Mouse (Mus musculus) embryonic facial prominence, embryonic 12.5 days (tissue): ENCODE results near the gene Ccl4. TPM values are rescaled to one million over a fixed set of nuclear protein-coding genes. Genes with fewer than 3 reads are reported as not detected.

Experiments
- ATAC-seq: fragments of 200-750 bp; cut with Nextera tagmentation; 2 replicates; pipeline ENCODE4 v1.8.0; 2017; ENCODE audit not compliant: insufficient number of reproducible peaks, insufficient read depth, low FRiP score, low TSS enrichment
- H3K27ac ChIP-seq: fragments of 300-500 bp; sonication (generic); 2 replicates; pipeline ENCODE4 v1.5.1; 2016; ENCODE audit warnings: mild to moderate bottlenecking
- H3K27me3 ChIP-seq: fragments of 300-500 bp; sonication (generic); 2 replicates; pipeline ENCODE4 v1.6.1; 2016; ENCODE audit warnings: mild to moderate bottlenecking, moderate library complexity
- H3K36me3 ChIP-seq: fragments of 300-500 bp; sonication (generic); 2 replicates; pipeline ENCODE4 v1.6.1; 2016; ENCODE audit warnings: mild to moderate bottlenecking
- H3K4me1 ChIP-seq: fragments of 300-500 bp; sonication (generic); 2 replicates; pipeline ENCODE4 v1.6.1; 2016
- H3K4me2 ChIP-seq: fragments of 300-500 bp; sonication (generic); replicated peaks from 2 replicates; pipeline ENCODE4 v1.6.1; 2016; ENCODE audit warnings: mild to moderate bottlenecking, moderate library complexity
- H3K4me3 ChIP-seq: fragments of 300-500 bp; sonication (generic); 2 replicates; pipeline ENCODE4 v1.5.1; 2016; ENCODE audit warnings: mild to moderate bottlenecking
- H3K9ac ChIP-seq: fragments of 300-500 bp; sonication (generic); 2 replicates; pipeline ENCODE4 v1.6.1; 2016; ENCODE audit warnings: mild to moderate bottlenecking, moderate library complexity
- H3K9me3 ChIP-seq: fragments of 300-500 bp; sonication (generic); 2 replicates; pipeline ENCODE4 v1.6.1; 2016; ENCODE audit warnings: mild to moderate bottlenecking, moderate library complexity
- WGBS: fragments of 180-500 bp; shearing (Covaris S2); methylation state at CpG from one replicate; pipeline ENCODE4 v1.1.7; 2016; 5-methylcytosine and 5-hydroxymethylcytosine counted together
- polyA plus RNA-seq: library from polyadenylated mRNA; unstranded; fragments of >200 nt; fragmentation: Nextera tagmentation; extraction: Ambion mirVana; gene quantifications from 2 replicates; pipeline ENCODE4 v1.2.1, GENCODE M21; 2016

Gene Ccl4
- polyA plus RNA-seq, 1 experiment from 2014 or later: 0.26 TPM

GRCm38 (mm10) chr11:83689918-83690317 lies 27.5 kb downstream of the Ccl4 start:
- Histone ChIP-seq H3K9me3 (no peaks in the 10 kb centered on the region), H3K4me3 (no peak overlapping the region), H3K27me3 (no peaks in the 10 kb centered on the region), H3K36me3 (no peaks in the 10 kb centered on the region), H3K4me2 (no peak overlapping the region), H3K27ac (no peak overlapping the region), H3K9ac (no peak overlapping the region), H3K4me1 (no peaks in the 10 kb centered on the region)
- ATAC-seq: no peak
- 78% methylated on average over 1 of the region's 1 CpGs for WGBS

GRCm38 (mm10) chr11:83692008-83692407 lies 29.6 kb downstream of the Ccl4 start:
- 70% methylated on average over 1 of the region's 1 CpGs for WGBS
- no peak overlapping the region for H3K4me2 ChIP-seq
- H3K4me3 ChIP-seq: no peak overlapping the region
- H3K9ac ChIP-seq: no peak overlapping the region
- no peak for ATAC-seq
- H3K4me1 ChIP-seq: no peaks in the 10 kb centered on the region
- no peak overlapping the region for H3K27ac ChIP-seq
- H3K9me3 ChIP-seq: no peaks in the 10 kb centered on the region
- no peaks in the 10 kb centered on the region for H3K36me3 ChIP-seq
- no peaks in the 10 kb centered on the region for H3K27me3 ChIP-seq

GRCm38 (mm10) chr11:83703705-83704104 lies 41.3 kb downstream of the Ccl4 start, which contains the start of gene Wfdc17:
Gene Wfdc17 (plus strand): TSS chr11:83703991.
- no peak within 1 kb of the TSS for H3K4me3 ChIP-seq
- WGBS: 48% methylated on average over 1 of the region's 1 CpGs
- ATAC-seq: no peak
- no peaks in the 10 kb centered on the region for H3K4me1 ChIP-seq
- H3K9ac ChIP-seq: no peak within 1 kb of the TSS
- H3K9me3 ChIP-seq: no peaks in the 10 kb centered on the region
- H3K4me2 ChIP-seq: no peak within 1 kb of the TSS
- no peak within 1 kb of the TSS for H3K27ac ChIP-seq
- H3K27me3 ChIP-seq: no peaks in the 10 kb centered on the region
- H3K36me3 ChIP-seq: no peaks in the 10 kb centered on the region

- 68% methylated on average over 4 of the region's 4 CpGs for WGBS
- ATAC-seq: no peak
Observed at GRCm38 (mm10) chr11:83708715-83709114, 46.3 kb downstream of the Ccl4 start, which contains the start of gene Wfdc18. Gene Wfdc18 (plus strand): TSS chr11:83709015.

GRCm38 (mm10) chr11:83709683-83710082 lies 47.3 kb downstream of the Ccl4 start:
- 88% methylated on average over 5 of the region's 5 CpGs for WGBS
- Histone ChIP-seq H3K27ac (no peak overlapping the region), H3K4me1 (no peaks in the 10 kb centered on the region), H3K4me2 (no peak overlapping the region), H3K27me3 (no peaks in the 10 kb centered on the region), H3K36me3 (no peaks in the 10 kb centered on the region), H3K9me3 (no peaks in the 10 kb centered on the region), H3K9ac (no peak overlapping the region), H3K4me3 (no peak overlapping the region)
- no peak for ATAC-seq

More at GRCm38 (mm10) chr11:83708715-83709114, 46.3 kb downstream of the Ccl4 start, which contains the start of gene Wfdc18:
- Histone ChIP-seq H3K9me3 (no peaks in the 10 kb centered on the region), H3K27me3 (no peaks in the 10 kb centered on the region), H3K27ac (no peak within 1 kb of the TSS), H3K36me3 (no peaks in the 10 kb centered on the region), H3K4me3 (no peak within 1 kb of the TSS), H3K9ac (no peak within 1 kb of the TSS), H3K4me1 (no peaks in the 10 kb centered on the region), H3K4me2 (no peak within 1 kb of the TSS)

- Histone ChIP-seq H3K9me3 (no peaks in the 10 kb centered on the region), H3K4me2 (no peak overlapping the region), H3K4me3 (no peak overlapping the region), H3K27me3 (no peaks in the 10 kb centered on the region), H3K36me3 (no peaks in the 10 kb centered on the region), H3K9ac (no peak overlapping the region), H3K27ac (no peak overlapping the region), H3K4me1 (no peaks in the 10 kb centered on the region)
- no peak for ATAC-seq
- 76% methylated on average over 1 of the region's 1 CpGs for WGBS
Observed at GRCm38 (mm10) chr11:83712671-83713070, 50.3 kb downstream of the Ccl4 start.

GRCm38 (mm10) chr11:83713925-83714324 lies 51.5 kb downstream of the Ccl4 start:
- Histone ChIP-seq H3K4me2 (no peak overlapping the region), H3K4me1 (no peaks in the 10 kb centered on the region), H3K4me3 (no peak overlapping the region), H3K27ac (no peak overlapping the region), H3K36me3 (no peaks in the 10 kb centered on the region), H3K27me3 (no peaks in the 10 kb centered on the region), H3K9me3 (no peaks in the 10 kb centered on the region), H3K9ac (no peak overlapping the region)
- no peak for ATAC-seq
- WGBS: 84% methylated on average over 2 of the region's 2 CpGs

Other genes starting within 250 kb of the Ccl4 start
- gene Gas2l2, start 233.1 kb upstream of the Ccl4 start, polyA plus RNA-seq: 0.06 and 0.09 TPM in 2 replicates
- gene 1700020L24Rik, start 224.9 kb upstream of the Ccl4 start, polyA plus RNA-seq: 0.45 and 0.60 TPM in 2 replicates
- 2.9 and 3.2 TPM in 2 replicates for gene Mmp28, start 199.5 kb upstream of the Ccl4 start, polyA plus RNA-seq
- gene Taf15, start 189.5 kb upstream of the Ccl4 start, polyA plus RNA-seq: 14.5 and 15.5 TPM in 2 replicates
- gene Heatr9, start 140.4 kb upstream of the Ccl4 start, polyA plus RNA-seq: not detected in 2 replicates
- gene Ccl5, start 132.1 kb upstream of the Ccl4 start, polyA plus RNA-seq: 0.79 TPM in 1 of 2 replicates, not detected in the other
- 0.61 and 1.3 TPM in 2 replicates for gene Ccl9, start 83.9 kb upstream of the Ccl4 start, polyA plus RNA-seq
- 0.70 and 1.4 TPM in 2 replicates for gene Ccl6, start 69.5 kb upstream of the Ccl4 start, polyA plus RNA-seq
- not detected in 2 replicates for gene Rpl9-ps1, start 17.0 kb upstream of the Ccl4 start, polyA plus RNA-seq
- 0.51 and 0.93 TPM in 2 replicates for gene Ccl3, start 13.2 kb upstream of the Ccl4 start, polyA plus RNA-seq
- not detected in 2 replicates for gene Wfdc17, start 41.4 kb downstream of the Ccl4 start, polyA plus RNA-seq
- gene Wfdc18, start 46.4 kb downstream of the Ccl4 start, polyA plus RNA-seq: not detected in 2 replicates
- gene Wfdc21, start 84.4 kb downstream of the Ccl4 start, polyA plus RNA-seq: not detected in 2 replicates
- 30.4 and 31.2 TPM in 2 replicates for gene Heatr6, start 91.1 kb downstream of the Ccl4 start, polyA plus RNA-seq
- not detected in 2 replicates for gene Hnf1b, start 187.5 kb downstream of the Ccl4 start, polyA plus RNA-seq